Mouse (Mus musculus): ENCODE results near the gene Mpnd. TPM values are rescaled to one million over a fixed set of nuclear protein-coding genes. Genes with fewer than 3 reads are reported as not detected.

Gene Mpnd
- polyA plus RNA-seq, 1 experiment from 2014 or later, result 77.5 TPM

GRCm38 (mm10) chr17:56015293-56015692, 9.8 kb downstream of the Mpnd start:
- H3K27me3 ChIP-seq (replicated peaks; ENCODE audit: control insufficient read depth, insufficient read depth, low read length), result no peaks in the 10 kb centered on the region
- no peak overlapping the region for H3K4me2 ChIP-seq (ENCODE audit: low read depth, low read length)
- H3K9me3 ChIP-seq (ENCODE audit: control insufficient read depth, low read length), result no peaks in the 10 kb centered on the region
- 94% methylated on average over 9 of the region's 9 CpGs for WGBS
- H3K9ac ChIP-seq (ENCODE audit: low read depth, low read length), result no peak overlapping the region
- peaks cover 54% of the 10 kb centered on the region for H3K36me3 ChIP-seq (ENCODE audit: control insufficient read depth, insufficient read depth, low read length)
- peaks cover 7% of the 10 kb centered on the region for H3K4me1 ChIP-seq (ENCODE audit: control insufficient read depth, insufficient read depth, low read length)
- H3K27ac ChIP-seq (ENCODE audit: low read length), result no peak overlapping the region
- no peak for ATAC-seq
- no peak overlapping the region for H3K4me3 ChIP-seq (ENCODE audit: low read length)

GRCm38 (mm10) chr17:56016382-56016781, 10.9 kb downstream of the Mpnd start:
- H3K4me2 ChIP-seq (ENCODE audit: low read depth, low read length), result no peak overlapping the region
- no peaks in the 10 kb centered on the region for H3K27me3 ChIP-seq (replicated peaks; ENCODE audit: control insufficient read depth, insufficient read depth, low read length)
- WGBS, result 83% methylated on average over 8 of the region's 8 CpGs
- ATAC-seq, result no peak
- no peaks in the 10 kb centered on the region for H3K4me1 ChIP-seq (ENCODE audit: control insufficient read depth, insufficient read depth, low read length)
- peaks cover 55% of the 10 kb centered on the region for H3K36me3 ChIP-seq (ENCODE audit: control insufficient read depth, insufficient read depth, low read length)
- H3K4me3 ChIP-seq (ENCODE audit: low read length), result no peak overlapping the region
- H3K27ac ChIP-seq (ENCODE audit: low read length), result no peak overlapping the region
- no peak overlapping the region for H3K9ac ChIP-seq (ENCODE audit: low read depth, low read length)
- H3K9me3 ChIP-seq (ENCODE audit: control insufficient read depth, low read length), result no peaks in the 10 kb centered on the region

- Histone ChIP-seq H3K36me3 (ENCODE audit: control insufficient read depth, insufficient read depth, low read length) (peaks cover 49% of the 10 kb centered on the region), H3K9ac (ENCODE audit: low read depth, low read length) (no peak overlapping the region), H3K27ac (ENCODE audit: low read length) (no peak overlapping the region), H3K4me1 (ENCODE audit: control insufficient read depth, insufficient read depth, low read length) (no peaks in the 10 kb centered on the region), H3K27me3 (replicated peaks; ENCODE audit: control insufficient read depth, insufficient read depth, low read length) (no peaks in the 10 kb centered on the region), H3K9me3 (ENCODE audit: control insufficient read depth, low read length) (no peaks in the 10 kb centered on the region), H3K4me3 (ENCODE audit: low read length) (no peak overlapping the region), H3K4me2 (ENCODE audit: low read depth, low read length) (no peak overlapping the region)
- WGBS, result 81% methylated on average over 15 of the region's 15 CpGs
- no peak for ATAC-seq
These were observed 11.6 kb downstream of the Mpnd start for GRCm38 (mm10) chr17:56016793-56017785.

GRCm38 (mm10) chr17:56017848-56018247, 12.3 kb downstream of the Mpnd start:
- Histone ChIP-seq H3K4me1 (ENCODE audit: control insufficient read depth, insufficient read depth, low read length) (0 out of 2 replicates have a peak, but pooled peaks cover 3% of the 10 kb centered on the region), H3K4me2 (ENCODE audit: low read depth, low read length) (no peak overlapping the region), H3K9me3 (ENCODE audit: control insufficient read depth, low read length) (no peaks in the 10 kb centered on the region), H3K36me3 (ENCODE audit: control insufficient read depth, insufficient read depth, low read length) (peaks cover 44% of the 10 kb centered on the region), H3K27me3 (replicated peaks; ENCODE audit: control insufficient read depth, insufficient read depth, low read length) (no peaks in the 10 kb centered on the region), H3K4me3 (ENCODE audit: low read length) (no peak overlapping the region), H3K27ac (ENCODE audit: low read length) (no peak overlapping the region), H3K9ac (ENCODE audit: low read depth, low read length) (0 out of 2 replicates have a peak overlapping the region, but pooled peaks have one; percentile 14)
- WGBS, result 82% methylated on average over 7 of the region's 7 CpGs
- no peak for ATAC-seq

- Histone ChIP-seq H3K4me3 (ENCODE audit: low read length) (no peak overlapping the region), H3K27me3 (replicated peaks; ENCODE audit: control insufficient read depth, insufficient read depth, low read length) (no peaks in the 10 kb centered on the region), H3K9me3 (ENCODE audit: control insufficient read depth, low read length) (no peaks in the 10 kb centered on the region), H3K4me1 (ENCODE audit: control insufficient read depth, insufficient read depth, low read length) (peaks cover 8% of the 10 kb centered on the region; the same call in 1 of the 2 replicates), H3K36me3 (ENCODE audit: control insufficient read depth, insufficient read depth, low read length) (peaks cover 39% of the 10 kb centered on the region), H3K27ac (ENCODE audit: low read length) (no peak overlapping the region), H3K4me2 (ENCODE audit: low read depth, low read length) (no peak overlapping the region), H3K9ac (ENCODE audit: low read depth, low read length) (0 out of 2 replicates have a peak overlapping the region, but pooled peaks have one; percentile 14)
- 68% methylated on average over 20 of the region's 20 CpGs for WGBS
- peak; percentile 64 for ATAC-seq
These were observed 13.0 kb downstream of the Mpnd start for GRCm38 (mm10) chr17:56018347-56019131.

GRCm38 (mm10) chr17:56020400-56021084, 15.0 kb downstream of the Mpnd start:
- Histone ChIP-seq H3K4me1 (ENCODE audit: control insufficient read depth, insufficient read depth, low read length) (peaks cover 14% of the 10 kb centered on the region; the same call in 1 of the 2 replicates), H3K27me3 (replicated peaks; ENCODE audit: control insufficient read depth, insufficient read depth, low read length) (no peaks in the 10 kb centered on the region), H3K9me3 (ENCODE audit: control insufficient read depth, low read length) (no peaks in the 10 kb centered on the region), H3K9ac (ENCODE audit: low read depth, low read length) (no peak overlapping the region), H3K27ac (ENCODE audit: low read length) (no peak overlapping the region), H3K4me2 (ENCODE audit: low read depth, low read length) (no peak overlapping the region), H3K4me3 (ENCODE audit: low read length) (no peak overlapping the region), H3K36me3 (ENCODE audit: control insufficient read depth, insufficient read depth, low read length) (peaks cover 30% of the 10 kb centered on the region)
- ATAC-seq, result no peak
- 91% methylated on average over 6 of the region's 6 CpGs for WGBS

- WGBS, result 77% methylated on average over 4 of the region's 4 CpGs
- no peaks in the 10 kb centered on the region for H3K27me3 ChIP-seq (replicated peaks; ENCODE audit: control insufficient read depth, insufficient read depth, low read length)
- no peak overlapping the region for H3K4me3 ChIP-seq (ENCODE audit: low read length)
- H3K4me2 ChIP-seq (ENCODE audit: low read depth, low read length), result no peak overlapping the region
- H3K9ac ChIP-seq (ENCODE audit: low read depth, low read length), result no peak overlapping the region
- no peak for ATAC-seq
- peaks cover 22% of the 10 kb centered on the region for H3K36me3 ChIP-seq (ENCODE audit: control insufficient read depth, insufficient read depth, low read length)
- no peaks in the 10 kb centered on the region for H3K9me3 ChIP-seq (ENCODE audit: control insufficient read depth, low read length)
- peaks cover 14% of the 10 kb centered on the region; the same call in 1 of the 2 replicates for H3K4me1 ChIP-seq (ENCODE audit: control insufficient read depth, insufficient read depth, low read length)
- H3K27ac ChIP-seq (ENCODE audit: low read length), result no peak overlapping the region
These were observed 15.8 kb downstream of the Mpnd start for GRCm38 (mm10) chr17:56021161-56021910.

- Histone ChIP-seq H3K27ac (ENCODE audit: low read length) (no peak overlapping the region), H3K9me3 (ENCODE audit: control insufficient read depth, low read length) (no peaks in the 10 kb centered on the region), H3K4me1 (ENCODE audit: control insufficient read depth, insufficient read depth, low read length) (peaks cover 19% of the 10 kb centered on the region; the same call in 1 of the 2 replicates), H3K27me3 (replicated peaks; ENCODE audit: control insufficient read depth, insufficient read depth, low read length) (no peaks in the 10 kb centered on the region), H3K4me3 (ENCODE audit: low read length) (no peak overlapping the region), H3K9ac (ENCODE audit: low read depth, low read length) (no peak overlapping the region), H3K36me3 (ENCODE audit: control insufficient read depth, insufficient read depth, low read length) (peaks cover 18% of the 10 kb centered on the region), H3K4me2 (ENCODE audit: low read depth, low read length) (no peak overlapping the region)
- 68% methylated on average over 2 of the region's 2 CpGs for WGBS
- no peak for ATAC-seq
These were observed 16.8 kb downstream of the Mpnd start for GRCm38 (mm10) chr17:56022131-56022988.
